Mouse (Mus musculus) myocyte (in vitro differentiated cells): ENCODE measurements at regions not wholly inside any gene's neighbourhood (a gene's known extent, or its start where the extent isn't known, plus 50 kb on each side); places are given as distances from the start of the nearest gene placed in this dataset.

Source experiments
- CEBPB ChIP-seq: IDR thresholded peaks from 2 replicates; pipeline ENCODE4 v1.6.1; 2011; ENCODE audit warnings: mild to moderate bottlenecking, moderate library complexity; ENCODE audit not compliant: poor library complexity, insufficient read depth, severe bottlenecking
- E2F4 ChIP-seq: IDR thresholded peaks from one replicate; pipeline ENCODE4 v1.6.1; 2011; ENCODE audit warnings: mild to moderate bottlenecking, control low read depth, moderate library complexity; ENCODE audit not compliant: insufficient read depth
- MAX ChIP-seq: IDR thresholded peaks from one replicate; pipeline ENCODE4 v1.6.1; 2011; ENCODE audit warnings: low read depth, mild to moderate bottlenecking, control low read depth
- MYOD1 ChIP-seq, 3 experiments: IDR thresholded peaks; one replicate each; pipeline ENCODE4 v1.6.1; 2011; ENCODE audit warnings: control low read depth in 2 of 3, low read depth in 2 of 3, mild to moderate bottlenecking in 2 of 3, moderate library complexity in 1 of 3; ENCODE audit not compliant: insufficient read length in 2 of 3, control insufficient read depth in 1 of 3
- MYOG ChIP-seq, 3 experiments: IDR thresholded peaks; one replicate each; pipeline ENCODE4 v1.6.1; 2011; ENCODE audit warnings: control low read depth in 2 of 3, low read depth in 2 of 3, mild to moderate bottlenecking in 2 of 3; ENCODE audit not compliant: insufficient read length in 2 of 3, control insufficient read depth in 1 of 3, insufficient read depth in 1 of 3
- POLR2A ChIP-seq: IDR thresholded peaks from one replicate; pipeline ENCODE4 v1.6.1; 2011; ENCODE audit warnings: low read depth, mild to moderate bottlenecking, control low read depth, moderate library complexity; ENCODE audit not compliant: insufficient read length
- POLR2AphosphoS2 ChIP-seq: IDR thresholded peaks from one replicate; pipeline ENCODE4 v1.6.1; 2011; ENCODE audit warnings: low read depth, control low read depth; ENCODE audit not compliant: insufficient read length
- REST ChIP-seq: IDR thresholded peaks from one replicate; pipeline ENCODE4 v1.6.1; 2011; ENCODE audit warnings: mild to moderate bottlenecking, control low read depth, moderate library complexity; ENCODE audit not compliant: insufficient read depth, insufficient read length
- SRF ChIP-seq: IDR thresholded peaks from one replicate; pipeline ENCODE4 v1.6.1; 2011; ENCODE audit warnings: low read depth; ENCODE audit not compliant: control insufficient read depth, insufficient read length
- TCF12 ChIP-seq: IDR thresholded peaks from one replicate; pipeline ENCODE4 v1.6.1; 2011; ENCODE audit warnings: mild to moderate bottlenecking, control low read depth; ENCODE audit not compliant: poor library complexity, insufficient read depth, severe bottlenecking
- TCF3 ChIP-seq: IDR thresholded peaks from one replicate; pipeline ENCODE4 v1.6.1; 2011; ENCODE audit warnings: low read depth, control low read depth; ENCODE audit not compliant: insufficient read length
- USF1 ChIP-seq: IDR thresholded peaks from one replicate; pipeline ENCODE4 v1.6.1; 2011; ENCODE audit warnings: low read depth, mild to moderate bottlenecking, control low read depth, moderate library complexity

DNA sequence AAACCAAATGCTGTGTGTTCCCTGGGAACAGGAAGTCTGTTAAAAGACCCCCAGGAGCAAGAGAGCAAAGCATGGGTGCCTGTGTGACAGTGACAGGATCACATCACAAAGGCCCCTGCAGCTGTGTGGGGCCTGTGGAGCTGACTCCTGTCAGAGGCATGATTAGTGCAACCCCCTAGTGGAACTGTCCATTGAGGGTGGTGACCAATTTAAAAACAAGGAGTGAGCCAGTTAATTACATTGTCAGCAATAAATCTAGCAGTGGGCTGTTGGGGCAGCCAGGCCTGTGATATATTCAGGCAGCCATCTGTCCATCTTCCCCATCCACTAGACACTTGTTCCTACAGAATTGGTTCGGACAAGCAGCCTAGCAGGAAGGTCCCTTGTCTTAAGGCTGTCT is 121.8 kb upstream of the Cxxc4 start:
- no peak for TF ChIP-seq CEBPB
- TF ChIP-seq POLR2A = no peak
- TF ChIP-seq USF1 = no peak
- TF ChIP-seq MAX = no peak
- no peak for TF ChIP-seq TCF3
- no peak for TF ChIP-seq SRF
- no peak for TF ChIP-seq MYOG (IDR thresholded peaks at IDR 0.05; ENCODE audit: control insufficient read depth in 1 of 3, insufficient read depth in 1 of 3, insufficient read length in 2 of 3, low read depth in 2 of 3)
- TF ChIP-seq POLR2AphosphoS2 = no peak
- no peak for TF ChIP-seq E2F4
- no peak for TF ChIP-seq TCF12
- TF ChIP-seq REST = no peak
- no peak for TF ChIP-seq MYOD1 (IDR thresholded peaks at IDR 0.05; ENCODE audit: control insufficient read depth in 1 of 3, insufficient read length in 2 of 3, low read depth in 2 of 3)
